Mouse (Mus musculus): ENCODE data around the gene Gzmf.
A peak's percentile ranks its signal among the peaks of the same experiment; 100 is the strongest.
"Not testable (repeated sequence)": the region's sequence is repeated elsewhere in the genome, so short reads cannot be mapped to it uniquely, and the experiment has no call there.

Gene Gzmf

GRCm38 (mm10) chr14:56211317-56211716 is at the start of gene Gzmf:
Gene Gzmf (minus strand): TSS chr14:56211417.
- no peak for DNase-seq (ENCODE audit: low read depth, low spot score)

- no peak for DNase-seq (ENCODE audit: low read depth, low spot score)
Observed at GRCm38 (mm10) chr14:56240409-56240808, 29.2 kb upstream of the Gzmf start.

GRCm38 (mm10) chr14:56234556-56234955 is 23.3 kb upstream of the Gzmf start, which contains the start of gene Gzmc:
Gene Gzmc (minus strand): TSS chr14:56234656.
- no peak for DNase-seq (ENCODE audit: low read depth, low spot score)

GRCm38 (mm10) chr14:56205613-56206012 is 5.6 kb downstream of the Gzmf start:
- no peak for DNase-seq (ENCODE audit: low read depth, low spot score)

- peak; percentile 24 for DNase-seq (ENCODE audit: low read depth, low spot score)
Observed at GRCm38 (mm10) chr14:56205021-56205420, 6.2 kb downstream of the Gzmf start.

- peak; percentile 38 for DNase-seq (ENCODE audit: low read depth, low spot score)
Observed at GRCm38 (mm10) chr14:56203975-56204374, 7.2 kb downstream of the Gzmf start.

- no peak for DNase-seq (ENCODE audit: low read depth, low spot score)
Observed at GRCm38 (mm10) chr14:56186946-56187345, 24.3 kb downstream of the Gzmf start.

GRCm38 (mm10) chr14:56186521-56186920 is 24.7 kb downstream of the Gzmf start:
- DNase-seq (ENCODE audit: low read depth, low spot score): no peak

GRCm38 (mm10) chr14:56177651-56178050 is 33.6 kb downstream of the Gzmf start:
- DNase-seq (ENCODE audit: low read depth, low spot score): peak; percentile 11

GRCm38 (mm10) chr14:56174499-56174898 is 36.7 kb downstream of the Gzmf start, which contains the start of gene Gzmn:
Gene Gzmn (minus strand): TSS chr14:56174599.
- no peak for DNase-seq (ENCODE audit: low read depth, low spot score)

GRCm38 (mm10) chr14:56173396-56173795 is 37.8 kb downstream of the Gzmf start:
- DNase-seq (ENCODE audit: low read depth, low spot score): no peak

- no peak for DNase-seq (ENCODE audit: low read depth, low spot score)
Observed at GRCm38 (mm10) chr14:56172744-56173143, 38.5 kb downstream of the Gzmf start.

GRCm38 (mm10) chr14:56168009-56168408 is 43.2 kb downstream of the Gzmf start:
- no peak for DNase-seq (ENCODE audit: low read depth, low spot score)

- no peak for DNase-seq (ENCODE audit: low read depth, low spot score)
Observed at GRCm38 (mm10) chr14:56162109-56162508, 49.1 kb downstream of the Gzmf start.

- DNase-seq (ENCODE audit: low read depth, low spot score): not testable (repeated sequence)
Observed at GRCm38 (mm10) chr14:56159479-56159878, 51.7 kb downstream of the Gzmf start, which contains the start of gene Gzmg. Gene Gzmg (minus strand): TSS chr14:56159579.

- no peak for DNase-seq (ENCODE audit: low read depth, low spot score)
Observed at GRCm38 (mm10) chr14:56155340-56155739, 55.9 kb downstream of the Gzmf start.
